Comparison of ENCODE assay signal across 8 mouse cellular contexts in genomic region chr19:5689088-5689428, GRCm38 (mm10). TPM values are rescaled to one million over a fixed set of nuclear protein-coding genes. Genes with fewer than 3 reads are reported as not detected.
DNase-seq lines count a peak whose midpoint lies in the region; ATAC-seq and TF ChIP-seq lines count a peak whose summit lies in the region.

No protein-coding gene starts in this region.

- H3K79me2 ChIP-seq in macrophage (ENCODE audit: inconsistent target) = peaks cover 68% of the 10 kb centered on the region

- H3K4me3 ChIP-seq in heart, embryonic 14.5 days (ENCODE audit: control insufficient read depth in 1 of 2, insufficient read depth in 1 of 2, low read depth in 1 of 2, low read length in 2 of 2) = peak overlapping the region; percentile 52 to 95
- peak overlapping the region; percentile 81 to 90 for H3K4me3 ChIP-seq in ES-E14 (ENCODE audit: insufficient read depth in 1 of 2, low read depth in 1 of 2, low read length in 2 of 2, poor library complexity in 1 of 2, severe bottlenecking in 1 of 2)
- peak overlapping the region; percentile 69 for H3K4me3 ChIP-seq in forebrain, postnatal 0 days (ENCODE audit: low read depth, low read length)
- peak overlapping the region; percentile 76 for H3K4me3 ChIP-seq in macrophage (ENCODE audit: inconsistent target)

- H3K36me3 ChIP-seq in heart, embryonic 14.5 days (ENCODE audit: control insufficient read depth, insufficient read depth, low read length) = peaks cover 59% of the 10 kb centered on the region
- H3K36me3 ChIP-seq in ES-E14 (ENCODE audit: control insufficient read depth, insufficient read depth, low read length, poor library complexity, severe bottlenecking) = peaks cover 26% of the 10 kb centered on the region
- H3K36me3 ChIP-seq in forebrain, postnatal 0 days (ENCODE audit: insufficient read depth) = peaks cover 36% of the 10 kb centered on the region
- H3K36me3 ChIP-seq in macrophage (ENCODE audit: inconsistent target) = peaks cover 18% of the 10 kb centered on the region; the same call in 1 of the 2 replicates

- H3K9me3 ChIP-seq in heart, embryonic 14.5 days (ENCODE audit: control insufficient read depth, low read length) = no peaks in the 10 kb centered on the region
- no peaks in the 10 kb centered on the region for H3K9me3 ChIP-seq in ES-E14 (ENCODE audit: control insufficient read depth, insufficient read depth, low read depth, low read length)
- no peaks in the 10 kb centered on the region for H3K9me3 ChIP-seq in forebrain, postnatal 0 days (ENCODE audit: low read length)

- WGBS in heart, embryonic 14.5 days = 1% methylated on average over 7 of the region's 7 CpGs
- under 1% methylated on average over 7 of the region's 7 CpGs for WGBS in forebrain, postnatal 0 days
- 0% methylated on average over 7 of the region's 7 CpGs for WGBS in macrophage (ENCODE audit: missing documents)

- no peak for DNase-seq in heart, adult 9 months (ENCODE audit: low spot score in 2 of 2)
- DNase-seq in ES-E14 (ENCODE audit: low read depth, low spot score) = no peak
- DNase-seq in forebrain, postnatal 0 days = no peak
- no peak for DNase-seq in ovary, postnatal 36 days (ENCODE audit: low spot score)
- no peak for DNase-seq in spleen, postnatal 36 days (ENCODE audit: low spot score in 2 of 2)
- no peak for DNase-seq in layer of hippocampus, postnatal 14 days (ENCODE audit: low spot score in 2 of 2)

- TF ChIP-seq CTCF in forebrain, postnatal 0 days (IDR thresholded peaks at IDR 0.05; ENCODE audit: low read depth) = no peak

- no peaks in the 10 kb centered on the region for H3K27me3 ChIP-seq in heart, embryonic 14.5 days (ENCODE audit: control insufficient read depth, insufficient read depth, low read length)
- H3K27me3 ChIP-seq in forebrain, postnatal 0 days (ENCODE audit: insufficient read depth, low read length) = no peaks in the 10 kb centered on the region

- no peak for ATAC-seq in heart, embryonic 14.5 days (ENCODE audit: insufficient number of reproducible peaks, insufficient read depth, low FRiP score, low read depth)
- ATAC-seq in forebrain, postnatal 0 days = no peak

- peaks cover 16 to 48% of the 10 kb centered on the region in 2 experiments for H3K4me1 ChIP-seq in heart, embryonic 14.5 days (ENCODE audit: control insufficient read depth in 2 of 2, insufficient read depth in 2 of 2, low read length in 2 of 2)
- peaks cover 4 to 13% of the 10 kb centered on the region in 2 experiments; a peak in 2 of 4 replicates for H3K4me1 ChIP-seq in ES-E14 (ENCODE audit: control insufficient read depth in 2 of 2, insufficient read depth in 2 of 2, low read length in 2 of 2, poor library complexity in 1 of 2)
- H3K4me1 ChIP-seq in forebrain, postnatal 0 days (ENCODE audit: insufficient read depth) = peaks cover 17% of the 10 kb centered on the region

- H3K4me2 ChIP-seq in heart, embryonic 14.5 days (ENCODE audit: low read length) = peak overlapping the region; percentile 100
- peak overlapping the region; percentile 97 for H3K4me2 ChIP-seq in forebrain, postnatal 0 days (ENCODE audit: low read depth)

- in situ Hi-C loops in ES-E14 (cut with MboI; ENCODE audit: low sequenced_read_pairs in 2 of 2, unreplicated experiment in 2 of 2) = no loop called here

- peak overlapping the region; percentile 87 to 95 for H3K27ac ChIP-seq in heart, embryonic 14.5 days (replicated peaks in 1 of 2; ENCODE audit: control insufficient read depth in 1 of 2, insufficient read depth in 1 of 2, low read depth in 2 of 2, low read length in 2 of 2)
- H3K27ac ChIP-seq in ES-E14 (ENCODE audit: insufficient read depth, low read depth, low read length, poor library complexity, severe bottlenecking) (peak overlapping the region; percentile 1; the same call in 1 of the 2 replicates), macrophage (peak overlapping the region; percentile 96)
- H3K27ac ChIP-seq in forebrain, postnatal 0 days (ENCODE audit: low read depth, low read length) = peak overlapping the region; percentile 69

- H3K9ac ChIP-seq in heart, embryonic 14.5 days (ENCODE audit: low read length) = peak overlapping the region; percentile 85
- peak overlapping the region; percentile 67 for H3K9ac ChIP-seq in ES-E14 (ENCODE audit: insufficient read depth, low read depth, low read length, poor library complexity, severe bottlenecking)
- peak overlapping the region; percentile 68 for H3K9ac ChIP-seq in forebrain, postnatal 0 days

TF ChIP-seq in ES-E14, 5 proteins besides CTCF, POLR2A, EP300 and RAD21:
- TF ChIP-seq ZC3H11A (IDR thresholded peaks at IDR 0.05; ENCODE audit: borderline replicate concordance, low read depth, low read length) (no peak), HCFC1 (IDR thresholded peaks at IDR 0.05; ENCODE audit: borderline replicate concordance, insufficient read depth, low read length) (no peak; the same call in 1 of the 2 replicates), ZNF384 (IDR thresholded peaks at IDR 0.05; ENCODE audit: low read depth, low read length) (no peak), MAFK (IDR thresholded peaks at IDR 0.05; ENCODE audit: insufficient read depth, low read depth, low read length) (no peak), CHD2 (IDR thresholded peaks at IDR 0.05; ENCODE audit: low read depth, low read length) (no peak)

RNA-seq across cellular contexts. Expression of gene Pcnx3, which starts 0.3 kb away (rescaled TPM):
- polyA plus RNA-seq in heart, embryonic 14.5 days (2014; fragmentation: Nextera tagmentation; extraction: Ambion mirVana) = 15.3 and 17.3 TPM in 2 replicates
- 63.9 and 98.9 TPM in 2 replicates for total RNA-seq in ES-E14 (2012; rRNA removed)
- total RNA-seq in forebrain, postnatal 0 days (2014; rRNA removed) = 57.4 and 67.1 TPM in 2 replicates
- 10.2 and 17.2 TPM in 2 replicates for polyA plus RNA-seq in forebrain, postnatal 0 days (2015; fragmentation: Nextera tagmentation; extraction: Ambion mirVana)
- 100 to 1,000 TPM in 24 of 26 experiments, 10 to 100 TPM in 2; 81.6 to 355 (median 198) TPM for total RNA-seq in macrophage (2018; cell fraction: chromatin; rRNA removed)
- total RNA-seq in macrophage (2018; cell fraction: cytosol; rRNA removed) = 10 to 100 TPM; 21.4 to 53.6 (median 36.9) TPM
- total RNA-seq in macrophage (2018; cell fraction: nucleus; rRNA removed) = 100 to 1,000 TPM in 18 of 26 experiments, 10 to 100 TPM in 8; 73.9 to 157 (median 117) TPM
- 16.4 to 37.7 TPM (median 26.8 TPM) in 3 replicates for polyA plus RNA-seq in macrophage (2018)
- 10 to 100 TPM; 66.3 to 72.2 TPM for total RNA-seq in layer of hippocampus, postnatal 14 days (2021)

RNA-seq across cellular contexts. Expression of gene Map3k11, which starts 0.5 kb away (rescaled TPM):
- polyA plus RNA-seq in heart, embryonic 14.5 days (2014; fragmentation: Nextera tagmentation; extraction: Ambion mirVana) = 16.7 and 22.4 TPM in 2 replicates
- 15.0 and 19.3 TPM in 2 replicates for total RNA-seq in ES-E14 (2012; rRNA removed)
- 14.4 and 19.7 TPM in 2 replicates for total RNA-seq in forebrain, postnatal 0 days (2014; rRNA removed)
- 8.7 and 9.0 TPM in 2 replicates for polyA plus RNA-seq in forebrain, postnatal 0 days (2015; fragmentation: Nextera tagmentation; extraction: Ambion mirVana)
- total RNA-seq in macrophage (2018; cell fraction: chromatin; rRNA removed) = 10 to 100 TPM; 19.3 to 86.5 (median 44.6) TPM
- total RNA-seq in macrophage (2018; cell fraction: cytosol; rRNA removed) = 10 to 100 TPM; 33.8 to 69.3 (median 53.0) TPM
- 10 to 100 TPM; 35.9 to 78.0 (median 54.2) TPM for total RNA-seq in macrophage (2018; cell fraction: nucleus; rRNA removed)
- 29.4 to 53.8 TPM (median 31.8 TPM) in 3 replicates for polyA plus RNA-seq in macrophage (2018)
- 10 to 100 TPM; 16.1 to 17.0 TPM for total RNA-seq in layer of hippocampus, postnatal 14 days (2021)

RNA-seq across cellular contexts. Expression of gene Kcnk7, which starts 15.1 kb away (rescaled TPM):
- polyA plus RNA-seq in heart, embryonic 14.5 days (2014; fragmentation: Nextera tagmentation; extraction: Ambion mirVana) = 0.26 and 0.27 TPM in 2 replicates
- total RNA-seq in ES-E14 (2012; rRNA removed) = 0.63 and 0.67 TPM in 2 replicates
- not detected in 2 replicates for total RNA-seq in forebrain, postnatal 0 days (2014; rRNA removed)
- polyA plus RNA-seq in forebrain, postnatal 0 days (2015; fragmentation: Nextera tagmentation; extraction: Ambion mirVana) = 0.17 TPM in 1 of 2 replicates, not detected in the other
- 1 to 10 TPM in 1 of 26 experiments, under 1 TPM in 1, not detected in 24; 0.90 to 1.3 TPM for total RNA-seq in macrophage (2018; cell fraction: chromatin; rRNA removed)
- not detected for total RNA-seq in macrophage (2018; cell fraction: cytosol; rRNA removed)
- under 1 TPM in 1 of 26 experiments, not detected in 25; 0.72 TPM for total RNA-seq in macrophage (2018; cell fraction: nucleus; rRNA removed)
- not detected in 3 replicates for polyA plus RNA-seq in macrophage (2018)
- total RNA-seq in layer of hippocampus, postnatal 14 days (2021) = not detected

RNA-seq across cellular contexts. Expression of gene Sipa1, which starts 25.6 kb away (rescaled TPM):
- polyA plus RNA-seq in heart, embryonic 14.5 days (2014; fragmentation: Nextera tagmentation; extraction: Ambion mirVana) = 16.7 and 17.2 TPM in 2 replicates
- total RNA-seq in ES-E14 (2012; rRNA removed) = 10.5 and 14.5 TPM in 2 replicates
- total RNA-seq in forebrain, postnatal 0 days (2014; rRNA removed) = 16.6 and 18.3 TPM in 2 replicates
- 14.6 and 19.6 TPM in 2 replicates for polyA plus RNA-seq in forebrain, postnatal 0 days (2015; fragmentation: Nextera tagmentation; extraction: Ambion mirVana)
- total RNA-seq in macrophage (2018; cell fraction: chromatin; rRNA removed) = 100 to 1,000 TPM in 15 of 26 experiments, 10 to 100 TPM in 11; 19.1 to 204 (median 103) TPM
- 10 to 100 TPM; 20.1 to 61.2 (median 43.2) TPM for total RNA-seq in macrophage (2018; cell fraction: cytosol; rRNA removed)
- 100 to 1,000 TPM in 2 of 26 experiments, 10 to 100 TPM in 24; 18.2 to 149 (median 64.2) TPM for total RNA-seq in macrophage (2018; cell fraction: nucleus; rRNA removed)
- polyA plus RNA-seq in macrophage (2018) = 29.5 to 49.9 TPM (median 44.1 TPM) in 3 replicates
- 10 to 100 TPM; 22.8 to 26.1 TPM for total RNA-seq in layer of hippocampus, postnatal 14 days (2021)

RNA-seq across cellular contexts. Expression of gene Ehbp1l1, which starts 37.1 kb away (rescaled TPM):
- polyA plus RNA-seq in heart, embryonic 14.5 days (2014; fragmentation: Nextera tagmentation; extraction: Ambion mirVana) = 66.5 and 67.1 TPM in 2 replicates
- 9.0 and 16.4 TPM in 2 replicates for total RNA-seq in ES-E14 (2012; rRNA removed)
- 28.5 and 33.2 TPM in 2 replicates for total RNA-seq in forebrain, postnatal 0 days (2014; rRNA removed)
- 41.3 and 53.0 TPM in 2 replicates for polyA plus RNA-seq in forebrain, postnatal 0 days (2015; fragmentation: Nextera tagmentation; extraction: Ambion mirVana)
- 100 to 1,000 TPM; 139 to 748 (median 457) TPM for total RNA-seq in macrophage (2018; cell fraction: chromatin; rRNA removed)
- total RNA-seq in macrophage (2018; cell fraction: cytosol; rRNA removed) = 100 to 1,000 TPM in 18 of 26 experiments, 10 to 100 TPM in 8; 47.4 to 186 (median 110) TPM
- total RNA-seq in macrophage (2018; cell fraction: nucleus; rRNA removed) = 100 to 1,000 TPM in 25 of 26 experiments, 10 to 100 TPM in 1; 82.3 to 368 (median 235) TPM
- polyA plus RNA-seq in macrophage (2018) = 80.1 to 102 TPM (median 94.5 TPM) in 3 replicates
- 10 to 100 TPM; 15.6 to 20.1 TPM for total RNA-seq in layer of hippocampus, postnatal 14 days (2021)

Comparison
In these comparisons a context has a peak if more than half of its experiments do, and no peak if none do; other contexts are left out.
1. H3K27ac ChIP-seq: peak in every context shown above with its lines; median percentile 96 in macrophage; 91 in heart, embryonic 14.5 days; 69 in forebrain, postnatal 0 days; 1 in ES-E14.